Mouse (Mus musculus) limb, embryonic 11.5 days (tissue): ENCODE data around the gene Lrrc28. TPM values are rescaled to one million over a fixed set of nuclear protein-coding genes. Genes with fewer than 3 reads are reported as not detected.

Source experiments
- ATAC-seq: fragments of 200-750 bp; cut with Nextera tagmentation; 2 replicates; pipeline ENCODE4 v1.8.0; 2017; ENCODE audit warnings: low read depth; ENCODE audit not compliant: insufficient number of reproducible peaks, low FRiP score, low TSS enrichment
- DNase-seq: peaks from one replicate; pipeline ENCODE4 v3.0.0-alpha.2; 2015; ENCODE audit warnings: low spot score
- H3K27ac ChIP-seq: fragments of 300-500 bp; sonication (generic); replicated peaks from 2 replicates; pipeline ENCODE4 v1.5.1; 2014; ENCODE audit warnings: low read depth, mild to moderate bottlenecking, low read length
- H3K27me3 ChIP-seq: fragments of 300-500 bp; sonication (generic); 2 replicates; pipeline ENCODE4 v1.6.1; 2014; ENCODE audit warnings: mild to moderate bottlenecking, low read length, mixed read lengths; ENCODE audit not compliant: control insufficient read depth, insufficient read depth
- H3K36me3 ChIP-seq: fragments of 300-500 bp; sonication (generic); 2 replicates; pipeline ENCODE4 v1.6.1; 2014; ENCODE audit warnings: mild to moderate bottlenecking, low read length, moderate library complexity, mixed read lengths; ENCODE audit not compliant: control insufficient read depth, insufficient read depth
- H3K4me1 ChIP-seq: fragments of 300-500 bp; sonication (generic); 2 replicates; pipeline ENCODE4 v1.6.1; 2014; ENCODE audit warnings: low read length, mixed read lengths; ENCODE audit not compliant: control insufficient read depth, insufficient read depth
- H3K4me2 ChIP-seq: fragments of 300-500 bp; sonication (generic); 2 replicates; pipeline ENCODE4 v1.6.1; 2014; ENCODE audit warnings: low read depth, mild to moderate bottlenecking, moderate library complexity; ENCODE audit not compliant: severe bottlenecking
- H3K4me3 ChIP-seq: fragments of 300-500 bp; sonication (generic); 2 replicates; pipeline ENCODE4 v1.5.1; 2014; ENCODE audit warnings: low read depth, low read length
- H3K9ac ChIP-seq: fragments of 300-500 bp; sonication (generic); 2 replicates; pipeline ENCODE4 v1.6.1; 2014; ENCODE audit warnings: mild to moderate bottlenecking, low read length
- H3K9me3 ChIP-seq: fragments of 300-500 bp; sonication (generic); 2 replicates; pipeline ENCODE4 v1.6.1; 2016; ENCODE audit warnings: low read length; ENCODE audit not compliant: control insufficient read depth
- WGBS: fragments of 180-500 bp; shearing (Covaris S2); extraction: QIAGEN DNeasy Blood & Tissue Kit; methylation state at CpG from one replicate; pipeline ENCODE4 v1.1.7; 2014; 5-methylcytosine and 5-hydroxymethylcytosine counted together
- polyA plus RNA-seq: library from polyadenylated mRNA; unstranded; fragments of >200 nt; fragmentation: Nextera tagmentation; extraction: Ambion mirVana; gene quantifications from 2 replicates; pipeline ENCODE4 v1.2.1, GENCODE M21; 2014

The Lrrc28 gene
- polyA plus RNA-seq, 1 experiment from 2014 or later, result 20.9 TPM

DNA sequence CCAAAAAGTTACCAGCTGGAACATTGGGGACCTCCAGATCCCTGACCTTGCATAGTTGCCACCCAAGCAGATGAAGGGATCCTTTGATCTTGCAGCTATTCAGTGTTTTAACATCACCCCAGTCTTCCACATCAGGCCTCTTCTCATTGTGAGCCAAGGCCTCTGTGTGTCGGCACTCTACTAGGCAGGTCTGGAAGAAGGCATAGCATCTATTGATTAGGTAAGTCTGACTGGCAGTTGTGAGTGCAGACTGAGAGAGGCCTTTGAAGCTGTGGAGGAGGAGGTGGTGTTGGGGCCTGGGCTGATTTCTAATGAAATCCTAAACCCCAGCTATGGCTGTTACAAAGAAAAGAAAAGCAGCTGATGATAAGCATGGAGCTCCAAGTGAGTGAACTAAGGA lies 10.1 kb upstream of the Lrrc28 start:
- Histone ChIP-seq H3K9ac (no peak overlapping the region), H3K36me3 (no peaks in the 10 kb centered on the region), H3K27me3 (no peaks in the 10 kb centered on the region), H3K9me3 (no peaks in the 10 kb centered on the region), H3K4me1 (no peaks in the 10 kb centered on the region; the same call in 1 of the 2 replicates), H3K4me3 (no peak overlapping the region; the same call in 1 of the 2 replicates), H3K27ac (peak overlapping the region; percentile 48), H3K4me2 (peak overlapping the region; percentile 15; the same call in 1 of the 2 replicates)
- WGBS, result 8% methylated on average over 1 of the region's 1 CpGs
- 0 out of 2 replicates have a peak, but pooled peaks have one; percentile 51 for ATAC-seq
- DNase-seq, result peak; percentile 60

DNA sequence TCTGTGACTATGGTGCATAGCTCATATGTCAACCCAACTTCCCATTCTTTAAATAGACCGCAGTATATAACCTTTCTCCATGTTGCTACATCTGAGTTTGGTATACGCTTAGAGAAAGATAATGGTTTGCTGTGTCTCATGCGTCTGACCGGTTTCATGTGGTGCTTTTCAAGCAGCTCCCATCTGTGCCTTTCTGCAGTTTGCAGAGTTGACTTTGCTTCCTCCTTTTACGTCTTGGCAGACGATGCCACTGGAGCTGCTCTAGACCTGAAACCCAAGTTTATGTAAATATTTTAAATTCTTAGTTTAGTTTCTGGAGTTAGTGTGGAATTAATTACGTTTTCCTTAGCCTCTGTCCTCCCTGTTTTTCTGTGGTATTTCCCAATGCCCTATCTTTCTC lies 9.6 kb upstream of the Lrrc28 start:
- no peak for ATAC-seq
- Histone ChIP-seq H3K4me3 (no peak overlapping the region), H3K4me2 (no peak overlapping the region), H3K9ac (no peak overlapping the region), H3K27ac (no peak overlapping the region; the same call in 1 of the 2 replicates), H3K4me1 (peaks cover 4% of the 10 kb centered on the region; the same call in 1 of the 2 replicates), H3K36me3 (no peaks in the 10 kb centered on the region), H3K27me3 (no peaks in the 10 kb centered on the region), H3K9me3 (no peaks in the 10 kb centered on the region)
- 82% methylated on average over 7 of the region's 7 CpGs for WGBS
- DNase-seq, result no peak

DNA sequence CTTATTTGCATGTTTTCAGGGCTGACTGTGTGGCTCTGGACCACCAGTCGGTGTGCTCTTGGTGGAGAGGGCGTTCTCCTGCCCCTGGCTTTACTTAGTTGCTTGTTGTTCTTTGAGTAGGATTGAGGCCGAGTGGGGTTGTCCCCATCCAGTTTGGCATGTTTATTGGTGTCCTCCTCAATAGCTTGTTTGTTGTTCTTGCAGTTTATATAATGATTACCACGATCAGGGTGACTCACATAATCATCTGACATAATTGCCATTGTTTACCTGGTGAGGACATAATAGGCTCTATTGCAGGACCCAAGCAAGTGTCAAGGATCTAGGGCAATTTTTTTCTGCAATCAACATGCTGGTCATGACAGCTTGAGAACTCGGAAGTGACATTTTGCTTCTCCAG lies 7.1 kb upstream of the Lrrc28 start:
- 47% methylated on average over 5 of the region's 5 CpGs for WGBS
- no peak overlapping the region for H3K27ac ChIP-seq
- H3K9ac ChIP-seq, result no peak overlapping the region
- DNase-seq, result no peak
- H3K27me3 ChIP-seq, result no peaks in the 10 kb centered on the region
- no peak for ATAC-seq
- peaks cover 9% of the 10 kb centered on the region; the same call in 1 of the 2 replicates for H3K4me1 ChIP-seq
- no peak overlapping the region for H3K4me2 ChIP-seq
- H3K36me3 ChIP-seq, result no peaks in the 10 kb centered on the region
- no peaks in the 10 kb centered on the region for H3K9me3 ChIP-seq
- H3K4me3 ChIP-seq, result no peak overlapping the region

- ATAC-seq, result no peak
- 77% methylated on average over 4 of the region's 4 CpGs for WGBS
- Histone ChIP-seq H3K4me3 (peak overlapping the region; percentile 55), H3K4me2 (peak overlapping the region; percentile 56), H3K9me3 (no peaks in the 10 kb centered on the region), H3K9ac (no peak overlapping the region), H3K27me3 (no peaks in the 10 kb centered on the region), H3K4me1 (peaks cover 12% of the 10 kb centered on the region; the same call in 1 of the 2 replicates), H3K27ac (no peak overlapping the region), H3K36me3 (no peaks in the 10 kb centered on the region)
- no peak for DNase-seq
Observed at GRCm38 (mm10) chr7:67648376-67648775, 3.3 kb upstream of the Lrrc28 start.

DNA sequence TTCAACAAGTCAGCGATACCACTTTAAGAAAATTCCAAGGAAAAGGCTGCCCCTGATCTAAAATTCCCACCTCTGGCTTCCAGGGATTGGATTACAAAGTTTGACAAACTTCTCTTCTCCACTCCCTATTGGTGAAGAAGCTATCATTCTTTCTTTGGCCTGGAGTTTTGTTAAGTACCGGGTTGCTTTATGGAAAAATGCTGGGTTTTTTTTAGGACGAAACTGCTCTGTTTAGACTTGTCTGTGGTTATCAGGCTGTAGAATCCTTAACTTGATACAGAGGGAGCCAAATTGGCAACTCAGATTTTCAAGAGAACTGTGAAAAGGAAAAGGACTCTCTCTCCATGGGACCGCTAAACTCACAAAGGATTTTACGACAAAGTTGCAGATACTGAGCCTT lies 2.2 kb upstream of the Lrrc28 start, which contains the start of gene Ttc23:
Gene Ttc23, plus strand, starts transcription at position 134 of the 400 bp plus-strand sequence.
- no peaks in the 10 kb centered on the region for H3K9me3 ChIP-seq
- H3K9ac ChIP-seq, result peak within 1 kb of the TSS; percentile 74
- H3K4me3 ChIP-seq, result peak within 1 kb of the TSS; percentile 82
- ATAC-seq (no peak), DNase-seq (peak; percentile 45)
- H3K36me3 ChIP-seq, result no peaks in the 10 kb centered on the region
- H3K4me2 ChIP-seq, result peak within 1 kb of the TSS; percentile 78
- whole genome bisulfite sequencing, result 0% methylated on average over 5 of the region's 5 CpGs
- H3K4me1 ChIP-seq, result peaks cover 12% of the 10 kb centered on the region; the same call in 1 of the 2 replicates
- H3K27me3 ChIP-seq, result no peaks in the 10 kb centered on the region
- peak within 1 kb of the TSS; percentile 93 for H3K27ac ChIP-seq

- DNase-seq (peak; percentile 34), ATAC-seq (no peak)
- peak overlapping the region; percentile 82 for H3K9ac ChIP-seq
- H3K4me2 ChIP-seq, result peak overlapping the region; percentile 78
- peaks cover 12% of the 10 kb centered on the region; the same call in 1 of the 2 replicates for H3K4me1 ChIP-seq
- no peak overlapping the region for H3K27ac ChIP-seq
- 9% methylated on average over 6 of the region's 6 CpGs for WGBS
- H3K9me3 ChIP-seq, result no peaks in the 10 kb centered on the region
- H3K27me3 ChIP-seq, result no peaks in the 10 kb centered on the region
- H3K4me3 ChIP-seq, result peak overlapping the region; percentile 82
- H3K36me3 ChIP-seq, result no peaks in the 10 kb centered on the region
Observed at GRCm38 (mm10) chr7:67646131-67646530, 1.1 kb upstream of the Lrrc28 start.

DNA sequence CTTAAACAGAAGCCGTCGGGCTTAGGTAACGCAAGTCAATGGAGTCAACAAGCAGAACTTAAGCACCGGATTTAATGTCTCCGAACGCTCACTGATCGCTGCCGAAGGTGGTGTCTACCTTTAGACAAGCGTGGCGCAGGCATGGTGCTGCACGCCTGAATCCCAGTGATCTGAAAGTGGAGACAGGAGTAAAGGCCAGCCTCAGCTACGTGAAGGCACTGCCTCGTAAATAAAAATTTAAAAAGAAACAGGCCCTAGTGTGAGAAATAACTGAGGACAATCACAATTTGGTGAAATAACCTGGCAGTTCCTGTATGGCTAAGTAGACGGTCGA lies 580 bp upstream of the Lrrc28 start:
- Histone ChIP-seq H3K27ac (peak overlapping the region; percentile 76), H3K4me2 (peak overlapping the region; percentile 78), H3K27me3 (no peaks in the 10 kb centered on the region), H3K9me3 (no peaks in the 10 kb centered on the region), H3K4me1 (peaks cover 12% of the 10 kb centered on the region; the same call in 1 of the 2 replicates), H3K9ac (peak overlapping the region; percentile 82), H3K36me3 (no peaks in the 10 kb centered on the region), H3K4me3 (peak overlapping the region; percentile 82)
- ATAC-seq (no peak), DNase-seq (no peak)
- 1% methylated on average over 15 of the region's 15 CpGs for WGBS

- Histone ChIP-seq H3K4me3 (peak overlapping the region; percentile 82), H3K9ac (no peak overlapping the region), H3K27ac (no peak overlapping the region), H3K4me2 (peak overlapping the region; percentile 66), H3K9me3 (no peaks in the 10 kb centered on the region), H3K36me3 (no peaks in the 10 kb centered on the region), H3K27me3 (no peaks in the 10 kb centered on the region), H3K4me1 (peaks cover 8% of the 10 kb centered on the region; the same call in 1 of the 2 replicates)
- DNase-seq (no peak), ATAC-seq (no peak)
- 39% methylated on average over 8 of the region's 8 CpGs for WGBS
Observed at GRCm38 (mm10) chr7:67644291-67644690, 777 bp downstream of the Lrrc28 start.

DNA sequence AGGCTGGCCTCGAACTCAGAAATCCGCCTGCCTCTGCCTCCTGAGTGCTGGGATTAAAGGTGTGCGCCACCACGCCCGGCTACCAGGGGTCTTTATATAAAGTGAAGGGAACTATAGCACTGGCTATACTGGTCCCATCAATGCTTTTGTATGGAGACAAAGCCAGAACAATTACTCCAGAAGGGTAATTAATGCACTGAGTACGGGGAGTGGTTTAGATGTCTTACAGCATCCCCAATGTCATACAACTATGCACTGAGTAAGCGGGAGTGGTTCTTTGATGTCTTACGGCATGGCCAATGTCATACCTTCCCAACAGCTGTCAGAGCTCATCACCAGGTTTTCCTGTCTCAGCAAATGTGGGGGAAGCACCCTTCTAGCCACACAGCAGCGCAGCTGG lies 2.1 kb downstream of the Lrrc28 start:
- H3K9me3 ChIP-seq, result no peaks in the 10 kb centered on the region
- H3K4me1 ChIP-seq, result 0 out of 2 replicates have a peak, but pooled peaks cover 3% of the 10 kb centered on the region
- DNase-seq (no peak), ATAC-seq (no peak)
- no peaks in the 10 kb centered on the region for H3K36me3 ChIP-seq
- 89% methylated on average over 9 of the region's 9 CpGs for WGBS
- H3K27me3 ChIP-seq, result no peaks in the 10 kb centered on the region
- no peak overlapping the region for H3K4me2 ChIP-seq
- no peak overlapping the region for H3K4me3 ChIP-seq
- no peak overlapping the region for H3K27ac ChIP-seq
- H3K9ac ChIP-seq, result no peak overlapping the region
